Mouse (Mus musculus) cerebellum, postnatal 10 days (tissue): Measurements from ENCODE around the gene Frmd8.

Experiments
- DNase-seq, 2 experiments: peaks; one replicate each; pipeline ENCODE4 v3.0.0; 2021; ENCODE audit warnings: mixed read lengths in 2 of 2

Gene Frmd8

DNA sequence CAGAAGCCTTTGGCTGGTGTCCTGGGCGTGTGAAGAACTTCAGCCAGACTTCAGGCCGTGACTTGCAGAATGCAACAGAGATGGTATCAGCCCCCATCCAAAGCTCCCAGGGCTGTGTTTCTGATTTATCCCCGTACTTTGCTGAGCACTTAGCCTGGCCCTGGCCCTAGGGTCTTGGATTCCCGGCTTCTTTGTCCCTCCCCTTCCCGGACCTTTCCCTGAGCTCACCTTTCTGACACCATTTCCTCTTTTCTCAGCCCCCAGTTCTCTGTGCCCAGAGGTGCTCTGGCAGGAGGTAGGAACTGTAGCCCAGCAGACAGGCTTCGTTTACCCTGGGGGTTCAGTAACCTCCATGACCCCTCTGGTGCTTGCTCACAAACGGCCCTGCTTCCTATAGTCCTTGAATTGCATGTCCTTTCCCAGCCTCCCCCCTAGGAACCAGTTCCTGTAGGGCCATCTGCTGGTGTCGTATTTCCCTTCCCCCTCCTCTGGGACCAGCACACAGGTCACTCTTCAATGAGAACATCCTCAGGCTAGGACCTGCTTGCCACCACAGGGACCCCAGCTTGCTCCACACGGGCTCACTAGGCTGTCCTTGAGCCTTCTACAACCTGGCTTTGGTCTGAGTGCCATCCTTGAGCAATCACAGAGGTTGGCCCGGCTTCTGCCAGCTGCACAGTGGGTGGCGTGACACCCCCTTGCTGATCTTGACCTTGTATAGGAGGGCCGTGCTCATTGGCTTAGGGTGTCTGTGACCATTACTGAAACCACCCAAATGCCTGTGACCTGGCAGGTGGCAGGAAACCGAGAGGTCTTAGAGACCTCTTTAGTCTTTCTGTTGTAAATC is 26.0 kb downstream of the Frmd8 start:
- DNase-seq: peak; percentile 51 to 56

- peak; percentile 75 to 77 for DNase-seq
These were observed 26.8 kb downstream of the Frmd8 start for GRCm38 (mm10) chr19:5848032-5848825.

GRCm38 (mm10) chr19:5847306-5847796 is 27.7 kb downstream of the Frmd8 start:
- DNase-seq: peak; percentile 41 to 62

GRCm38 (mm10) chr19:5846557-5847305 is 28.3 kb downstream of the Frmd8 start:
- peak; percentile 87 to 89 for DNase-seq

- peak; percentile 67 to 74 for DNase-seq
These were observed 28.9 kb downstream of the Frmd8 start for GRCm38 (mm10) chr19:5846154-5846553.

DNA sequence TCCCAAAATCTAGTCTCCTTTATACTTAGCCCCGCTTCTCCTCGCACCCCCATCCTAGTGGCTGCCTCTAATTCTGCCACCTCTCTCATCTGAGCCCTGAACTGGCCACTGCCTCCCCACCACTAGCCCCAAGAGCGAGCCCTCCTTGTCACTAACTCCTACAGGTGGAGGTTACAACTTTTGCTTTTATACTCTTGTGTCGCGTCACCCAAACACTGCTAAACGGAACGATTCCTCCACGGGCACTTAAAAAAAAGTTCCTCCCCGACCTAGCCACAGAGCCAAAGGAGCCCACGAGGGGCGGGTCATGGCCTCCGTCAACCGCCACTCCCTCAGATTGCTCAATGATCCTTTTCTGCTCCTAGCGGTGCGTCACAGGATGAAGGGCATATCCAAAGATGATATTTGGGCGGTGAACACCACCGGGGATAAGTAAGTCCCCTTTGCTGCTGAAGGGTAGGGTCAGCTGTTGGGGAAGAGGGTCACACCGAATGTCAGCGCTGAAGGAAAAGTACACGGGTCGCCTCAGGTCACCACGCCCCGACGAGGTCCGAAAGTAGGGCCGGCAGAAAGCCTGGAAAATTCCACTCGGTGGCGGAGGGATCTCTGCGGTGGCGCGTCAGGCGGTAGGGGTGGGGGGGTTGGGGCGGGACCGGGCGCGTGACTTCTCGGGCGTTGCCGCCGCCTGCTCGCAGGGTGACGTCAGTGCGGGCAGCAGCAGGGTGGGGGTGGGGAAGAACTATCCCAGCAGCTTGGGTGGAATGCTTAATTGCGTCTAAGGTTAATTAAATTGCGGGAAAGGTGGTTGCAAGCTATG is 29.5 kb downstream of the Frmd8 start:
- DNase-seq: peak; percentile 96 to 97

DNA sequence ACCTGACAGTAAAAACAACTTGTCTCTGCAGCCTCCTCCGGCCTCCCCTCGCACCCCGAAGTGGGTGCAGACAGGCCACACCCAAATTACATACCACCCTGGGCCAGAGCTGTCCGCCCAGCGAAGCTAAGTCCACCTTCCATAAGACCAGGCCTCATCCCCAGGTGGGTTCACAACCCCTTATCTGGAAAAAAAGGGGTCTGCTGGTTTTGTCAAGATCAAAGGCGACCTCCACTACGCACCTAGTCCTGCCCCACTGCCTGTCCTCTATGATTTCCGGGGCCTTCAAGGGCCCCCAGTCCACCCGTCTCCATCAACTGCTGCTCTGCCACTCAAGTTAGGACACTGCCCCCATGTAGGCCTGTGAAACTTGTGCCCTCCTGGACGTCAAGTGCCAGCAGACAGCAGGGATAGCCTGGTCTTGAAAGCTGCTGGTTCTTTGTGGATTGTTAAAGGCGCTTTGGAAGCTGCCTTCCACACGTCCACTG is 30.2 kb downstream of the Frmd8 start:
- no peak for DNase-seq

- peak in 1 of 2 experiments; percentile 38 for DNase-seq
These were observed 31.0 kb downstream of the Frmd8 start for GRCm38 (mm10) chr19:5843781-5844691.

DNA sequence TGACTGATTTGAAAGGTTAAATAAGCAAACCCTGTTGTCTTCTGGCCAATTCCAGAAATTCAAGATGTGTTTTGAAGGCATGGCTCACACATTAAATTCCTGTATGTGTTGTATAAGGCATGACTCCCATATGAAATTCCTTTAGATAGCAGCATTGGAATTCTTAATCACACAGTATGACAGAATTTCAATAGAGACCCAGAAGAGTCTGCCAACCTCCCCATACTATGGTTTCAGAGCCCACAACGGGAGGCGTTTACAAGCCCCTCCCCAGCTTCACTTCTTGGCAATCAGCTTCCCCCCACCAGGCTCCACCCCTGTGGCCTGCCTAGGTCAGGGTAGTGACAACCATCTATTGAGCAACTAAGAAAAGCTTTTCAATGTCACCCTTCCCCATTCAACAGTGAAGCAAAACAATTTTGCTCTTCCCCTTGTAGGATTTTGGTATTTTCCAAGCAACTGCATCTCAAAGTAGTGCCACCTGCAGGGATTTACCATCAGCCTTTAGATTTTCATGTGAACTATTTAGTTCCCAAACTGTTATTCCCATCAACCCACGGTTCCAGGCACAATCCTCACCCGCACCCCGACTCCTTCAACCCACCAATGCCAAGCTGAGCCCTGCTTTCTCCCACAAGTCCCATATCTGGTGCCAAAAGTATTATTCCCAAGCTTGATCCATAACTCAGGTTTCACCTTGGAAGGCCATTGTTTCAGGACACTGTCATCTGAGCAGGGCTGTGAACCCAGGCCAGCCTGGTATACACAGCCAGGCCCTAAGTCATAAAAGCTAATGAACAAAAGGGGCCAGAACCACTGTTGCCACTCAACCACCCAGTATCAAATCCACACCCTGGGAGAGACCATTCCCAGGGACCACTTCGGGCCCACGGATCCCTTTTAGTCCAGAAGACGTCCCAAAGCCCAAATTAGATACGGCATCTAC is 32.0 kb downstream of the Frmd8 start:
- DNase-seq: no peak

- no peak for DNase-seq
These were observed 32.9 kb downstream of the Frmd8 start for GRCm38 (mm10) chr19:5841999-5842784.

DNA sequence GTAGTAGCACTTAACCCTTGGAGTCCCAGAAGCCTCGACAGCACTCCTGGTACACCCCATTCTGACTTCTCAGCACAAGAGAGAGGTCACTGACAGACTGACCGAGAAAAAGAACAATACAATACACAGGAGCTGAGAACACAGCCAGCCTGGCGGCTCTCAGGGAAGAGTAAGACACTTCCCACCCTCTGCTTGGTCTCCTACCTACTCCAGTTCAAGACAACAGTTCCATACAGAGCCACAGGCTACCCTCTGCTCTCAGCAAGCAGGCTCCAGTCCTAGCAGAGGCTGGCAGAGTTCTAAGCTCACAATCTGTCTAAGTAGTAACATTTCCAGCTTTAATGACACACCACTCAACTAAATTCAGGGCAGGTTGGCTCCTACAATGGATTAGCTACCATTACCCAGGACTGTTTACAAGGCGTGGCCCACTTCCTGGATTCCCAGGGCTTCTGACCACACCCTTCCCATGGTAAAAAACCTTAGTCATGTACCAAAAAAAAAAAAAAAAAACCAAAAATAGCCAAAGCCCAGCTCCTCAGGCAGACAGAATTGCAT is 33.6 kb downstream of the Frmd8 start:
- no peak for DNase-seq

- DNase-seq: no peak
These were observed 34.1 kb downstream of the Frmd8 start for GRCm38 (mm10) chr19:5840890-5841388.

DNA sequence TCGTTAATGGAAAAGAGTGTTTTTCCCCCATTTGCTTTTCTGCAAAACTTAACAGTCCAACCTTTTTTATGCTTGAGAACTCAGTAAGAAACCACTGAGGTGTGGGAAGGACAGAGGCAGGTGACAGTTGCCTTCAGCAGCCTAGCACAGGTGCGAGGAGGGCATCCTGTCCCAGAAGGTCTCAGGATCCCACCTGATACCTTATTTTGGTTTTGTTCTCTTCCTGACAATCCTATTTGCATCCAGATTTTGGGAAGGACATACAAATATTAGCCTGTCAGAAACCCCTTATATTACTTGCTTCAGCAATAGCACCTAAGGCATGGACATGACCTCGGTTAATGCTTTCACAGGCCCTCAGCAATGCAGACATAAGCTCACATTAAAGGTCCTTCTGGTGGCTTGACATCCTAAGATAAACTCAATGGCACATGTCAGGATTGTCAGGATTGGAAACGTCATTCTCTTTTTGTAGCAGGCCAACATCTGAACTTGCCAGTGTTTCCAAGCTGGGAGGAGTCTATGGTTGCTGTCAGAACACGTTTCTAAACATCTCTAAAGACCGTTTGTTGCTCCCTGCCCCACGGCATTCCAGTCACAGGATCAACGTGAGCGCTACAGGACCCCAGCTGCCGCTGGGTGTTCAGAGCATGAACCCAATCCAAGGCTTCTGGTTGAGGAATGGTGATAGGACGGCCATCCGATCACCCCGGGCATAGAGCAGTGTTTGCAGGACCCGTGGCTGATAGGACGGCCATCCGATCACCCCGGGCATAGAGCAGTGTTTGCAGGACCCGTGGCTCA is 34.8 kb downstream of the Frmd8 start:
- no peak for DNase-seq

GRCm38 (mm10) chr19:5839317-5840085 is 35.6 kb downstream of the Frmd8 start:
- no peak for DNase-seq

DNA sequence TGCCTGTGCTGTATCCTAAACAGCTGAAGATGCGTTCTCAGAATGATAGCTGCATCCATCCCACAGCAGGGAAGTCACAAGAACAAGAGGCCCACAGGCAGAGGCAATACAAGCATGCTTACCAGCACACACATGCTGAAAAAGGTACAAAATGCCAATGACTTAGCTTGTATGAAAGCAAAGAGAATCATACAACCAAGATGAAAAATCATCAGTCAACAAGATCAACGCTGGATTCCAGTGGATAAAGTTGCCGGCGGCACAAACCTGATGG is 36.2 kb downstream of the Frmd8 start:
- DNase-seq: no peak

- DNase-seq: no peak
These were observed 36.8 kb downstream of the Frmd8 start for GRCm38 (mm10) chr19:5838136-5838891.
